Mouse (Mus musculus) heart, adult 8-10 months (tissue): ENCODE measurements around the gene Sdad1. TPM values are rescaled to one million over a fixed set of nuclear protein-coding genes. Genes with fewer than 3 reads are reported as not detected.

Experiments used
- DNase-seq: peaks from one replicate; pipeline ENCODE4 v3.0.0; 2022; ENCODE audit warnings: low spot score
- total RNA-seq, 4 experiments: library from RNA; stranded (reverse); gene quantifications; 2 replicates each; pipeline ENCODE4 v1.2.4; 2022

Sdad1 gene
- total RNA-seq, 4 experiments from 2014 or later: 10.8 to 12.5 (median 11.4) TPM

DNA sequence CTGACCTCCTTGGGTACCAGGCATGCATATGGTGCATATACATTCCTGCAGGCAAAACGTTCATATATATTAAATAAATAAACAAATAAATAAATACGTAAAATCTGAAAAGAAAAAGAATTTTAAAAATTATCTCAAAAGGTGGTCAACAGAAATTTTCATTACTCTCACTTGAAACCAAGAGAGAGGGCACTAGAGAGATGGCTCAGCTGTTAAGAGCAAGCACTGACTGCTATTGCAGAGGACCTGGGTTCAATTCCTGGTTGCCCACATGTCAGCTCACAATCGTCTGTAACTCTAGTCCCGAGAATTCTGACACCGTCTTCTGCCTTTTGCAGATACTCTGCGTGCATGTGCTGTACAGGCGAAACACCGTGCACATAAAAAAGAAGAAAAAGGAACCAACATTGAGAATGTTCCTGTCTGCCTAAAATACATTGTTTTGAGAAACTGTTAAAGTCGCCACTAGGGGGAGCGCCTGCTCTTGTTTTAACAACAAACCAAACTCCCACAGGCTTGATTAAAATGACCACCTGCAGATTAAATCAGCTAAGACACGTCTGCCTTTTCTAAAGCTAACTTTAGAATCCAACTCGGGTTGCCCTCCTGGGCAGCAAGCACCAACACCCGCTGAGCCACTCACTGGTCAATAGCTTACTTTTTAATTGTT, 1.9 kb upstream of the Sdad1 start:
- DNase-seq: peak; percentile 92

DNA sequence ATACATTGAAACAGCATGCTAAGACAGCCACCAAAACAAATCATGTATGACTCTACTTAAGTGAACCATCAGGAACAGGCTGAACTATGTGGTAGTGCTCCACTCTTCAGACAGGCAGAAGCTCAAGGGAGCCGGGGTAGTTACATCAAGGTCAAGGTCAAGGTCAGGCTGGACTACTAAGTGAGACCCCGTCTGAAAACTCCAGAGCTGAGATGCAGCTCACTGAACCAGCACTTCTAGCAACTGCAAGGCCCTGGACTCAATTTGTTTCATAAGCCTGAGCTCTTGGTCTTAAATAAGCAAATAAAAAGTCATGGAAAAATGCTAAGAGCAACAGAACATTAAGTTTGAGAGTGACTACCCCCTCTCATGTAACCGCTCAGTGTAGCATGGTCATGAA, 6.0 kb downstream of the Sdad1 start:
- DNase-seq: no peak

DNA sequence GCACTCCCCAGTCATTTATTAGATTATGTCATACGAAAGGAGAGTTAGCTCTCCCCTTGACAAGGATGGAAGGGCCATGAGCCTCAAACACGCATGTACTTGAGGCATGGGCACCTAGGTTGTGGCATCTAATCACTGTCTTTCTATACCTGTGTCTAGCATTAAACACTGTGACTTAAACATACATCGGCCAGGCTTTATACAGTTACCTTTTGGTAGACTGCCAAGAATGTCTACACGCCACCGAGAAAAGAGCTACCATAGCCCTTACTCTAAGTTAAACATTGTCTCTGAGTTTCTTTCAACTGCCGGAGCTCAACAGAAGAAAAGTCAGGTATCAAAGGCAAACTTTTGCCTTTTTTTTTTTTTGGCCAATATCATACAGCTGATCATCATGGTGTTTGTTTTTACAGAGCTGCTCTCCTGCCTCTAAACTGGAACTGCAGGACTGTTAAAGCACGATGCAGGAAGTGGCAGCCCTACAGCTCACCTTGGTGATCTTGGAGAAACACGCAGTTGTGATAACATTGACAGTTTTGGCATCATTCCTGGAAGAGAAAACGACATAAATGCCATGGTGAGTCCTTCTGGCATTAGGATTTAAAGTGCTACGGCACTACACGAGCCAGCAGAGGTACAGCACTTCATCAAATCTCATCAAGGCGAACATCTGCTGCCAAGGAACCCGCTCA, 8.0 kb downstream of the Sdad1 start:
- DNase-seq: no peak

DNA sequence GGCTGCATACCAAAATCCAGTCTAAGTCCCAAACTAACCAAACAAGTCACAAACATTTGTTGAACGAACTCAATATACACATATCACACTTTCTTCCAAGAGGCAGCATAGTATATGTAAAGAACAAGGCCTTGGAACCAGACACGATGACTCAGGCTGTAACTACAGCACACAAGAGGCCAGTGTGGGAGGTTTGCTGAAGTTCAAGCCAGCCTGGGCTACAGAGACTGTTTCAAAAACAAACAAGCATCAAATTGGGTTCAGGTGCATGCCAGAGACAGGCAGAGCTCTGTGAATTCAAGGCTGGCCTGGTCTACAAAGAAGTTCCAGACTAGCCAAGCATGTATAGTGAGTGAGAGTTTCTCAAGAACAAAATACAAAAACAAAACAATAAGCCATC, 15.8 kb downstream of the Sdad1 start:
- DNase-seq: no peak

DNA sequence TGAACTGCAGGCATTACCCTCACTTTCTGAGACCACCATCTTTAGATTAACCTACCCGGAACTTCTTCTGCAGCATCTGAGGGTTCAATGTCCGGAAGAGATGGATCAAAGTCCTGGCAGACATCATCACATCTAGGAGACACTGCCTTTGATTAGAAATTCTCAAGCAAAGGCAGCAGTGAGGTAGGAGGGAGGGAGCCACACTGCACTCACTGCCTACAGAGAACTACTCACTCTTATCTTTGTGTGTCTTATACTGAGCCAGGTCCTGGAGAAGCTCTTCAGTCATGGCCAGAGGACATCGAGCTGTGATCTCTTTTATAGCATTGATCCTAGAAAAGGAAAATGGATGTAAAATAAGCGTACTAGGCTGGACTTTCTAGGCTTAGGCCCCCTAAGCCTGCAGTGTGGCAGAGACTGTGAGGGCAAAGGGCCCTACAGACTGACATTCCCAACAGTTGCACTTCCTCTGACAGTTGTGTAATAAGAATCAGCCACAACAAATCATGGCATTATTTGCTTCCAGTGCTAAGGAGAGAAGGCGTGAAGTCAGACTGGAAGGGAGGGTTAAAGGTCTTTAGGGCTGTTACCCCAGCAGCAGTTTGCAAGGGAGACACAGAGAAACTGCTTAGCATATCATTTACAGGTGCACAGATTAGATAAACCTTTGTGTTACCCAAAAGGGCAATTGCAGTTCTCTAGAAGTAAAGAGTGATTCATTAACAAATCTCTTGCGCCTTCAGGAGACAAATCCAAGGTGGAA, 18.4 kb downstream of the Sdad1 start:
- DNase-seq: no peak

DNA sequence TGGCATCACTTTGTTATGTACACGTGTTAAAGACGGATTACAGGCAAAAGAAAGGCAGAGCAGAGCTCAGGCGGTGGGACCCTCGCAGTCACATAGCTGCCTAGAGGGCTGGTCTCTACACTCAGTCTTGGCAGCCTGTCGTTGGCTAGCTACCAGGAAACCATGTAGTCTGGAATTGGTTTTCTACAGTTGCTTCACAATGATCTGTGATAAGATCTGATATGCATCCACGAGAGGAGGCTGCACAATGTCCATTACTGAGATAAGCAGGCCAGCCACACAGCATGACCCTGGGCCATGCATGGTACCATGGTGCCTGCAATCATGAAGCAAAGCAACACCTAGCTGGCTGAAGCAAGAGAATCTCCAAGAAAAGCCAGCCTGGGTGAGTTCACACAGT, 22.4 kb downstream of the Sdad1 start:
- DNase-seq: no peak

DNA sequence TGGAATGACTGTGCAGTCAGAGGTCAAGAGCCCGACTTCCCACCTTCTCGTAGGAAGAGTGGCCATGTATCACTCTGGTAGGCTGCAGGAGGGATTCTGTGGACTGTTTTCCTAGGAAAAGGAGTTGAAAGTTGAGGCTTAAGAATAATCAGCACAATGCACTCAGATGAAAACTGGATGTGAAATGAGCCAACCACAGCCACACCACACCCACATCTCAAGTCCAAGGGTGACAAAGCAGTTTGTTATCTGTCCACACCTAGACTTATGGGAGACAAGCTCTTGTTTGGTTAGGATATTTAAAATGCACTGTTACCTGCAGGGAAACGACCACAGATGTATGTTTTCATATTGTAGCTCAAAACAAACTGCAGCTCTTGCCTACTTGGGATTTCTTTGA, 27.2 kb downstream of the Sdad1 start:
- DNase-seq: no peak

DNA sequence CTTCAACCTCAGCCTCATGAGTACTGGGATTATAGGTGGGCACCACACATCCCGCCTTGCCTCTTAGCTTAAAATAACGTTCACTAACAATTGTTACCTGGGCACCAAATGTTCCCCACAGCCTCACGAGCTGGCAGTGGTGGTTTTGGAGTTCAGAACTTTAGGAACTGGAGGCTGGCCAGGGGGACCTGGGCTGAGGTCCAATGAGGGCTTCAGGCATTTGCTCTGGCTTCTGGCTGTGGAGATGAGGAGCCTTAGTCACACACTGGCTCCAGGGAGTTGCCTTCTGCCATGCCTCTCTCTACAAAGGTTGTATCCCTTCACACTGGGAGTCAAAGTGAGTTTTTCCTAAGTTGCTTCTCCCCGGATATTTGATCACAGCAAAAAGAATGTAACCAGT, 27.7 kb downstream of the Sdad1 start:
- no peak for DNase-seq

DNA sequence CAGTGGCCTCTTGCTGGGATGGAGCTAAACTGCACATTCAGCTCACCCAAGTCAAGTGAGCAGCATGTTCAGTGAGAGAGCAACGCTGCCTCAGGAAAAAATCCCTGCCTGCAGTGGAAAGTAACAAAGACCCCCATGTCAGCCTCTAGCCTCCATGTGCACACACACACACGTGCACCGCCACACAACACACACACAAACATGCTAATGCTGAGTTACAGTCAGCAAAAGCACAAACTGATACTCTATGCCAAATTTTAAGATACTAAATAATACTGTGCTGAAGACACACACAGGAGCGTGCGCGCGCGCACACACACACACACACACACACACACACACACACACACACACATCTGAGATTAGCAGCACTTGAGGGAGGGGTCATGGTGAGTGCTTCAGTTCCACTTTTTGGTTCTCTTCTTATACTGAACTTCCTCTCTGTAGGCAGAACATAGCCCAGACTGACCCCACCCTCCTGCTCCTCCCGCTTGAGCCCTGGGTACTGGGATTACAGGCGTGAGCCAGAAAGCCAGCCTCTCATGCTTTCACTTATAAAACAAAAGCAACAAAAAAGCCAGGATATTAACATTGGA, 31.2 kb downstream of the Sdad1 start:
- no peak for DNase-seq

DNA sequence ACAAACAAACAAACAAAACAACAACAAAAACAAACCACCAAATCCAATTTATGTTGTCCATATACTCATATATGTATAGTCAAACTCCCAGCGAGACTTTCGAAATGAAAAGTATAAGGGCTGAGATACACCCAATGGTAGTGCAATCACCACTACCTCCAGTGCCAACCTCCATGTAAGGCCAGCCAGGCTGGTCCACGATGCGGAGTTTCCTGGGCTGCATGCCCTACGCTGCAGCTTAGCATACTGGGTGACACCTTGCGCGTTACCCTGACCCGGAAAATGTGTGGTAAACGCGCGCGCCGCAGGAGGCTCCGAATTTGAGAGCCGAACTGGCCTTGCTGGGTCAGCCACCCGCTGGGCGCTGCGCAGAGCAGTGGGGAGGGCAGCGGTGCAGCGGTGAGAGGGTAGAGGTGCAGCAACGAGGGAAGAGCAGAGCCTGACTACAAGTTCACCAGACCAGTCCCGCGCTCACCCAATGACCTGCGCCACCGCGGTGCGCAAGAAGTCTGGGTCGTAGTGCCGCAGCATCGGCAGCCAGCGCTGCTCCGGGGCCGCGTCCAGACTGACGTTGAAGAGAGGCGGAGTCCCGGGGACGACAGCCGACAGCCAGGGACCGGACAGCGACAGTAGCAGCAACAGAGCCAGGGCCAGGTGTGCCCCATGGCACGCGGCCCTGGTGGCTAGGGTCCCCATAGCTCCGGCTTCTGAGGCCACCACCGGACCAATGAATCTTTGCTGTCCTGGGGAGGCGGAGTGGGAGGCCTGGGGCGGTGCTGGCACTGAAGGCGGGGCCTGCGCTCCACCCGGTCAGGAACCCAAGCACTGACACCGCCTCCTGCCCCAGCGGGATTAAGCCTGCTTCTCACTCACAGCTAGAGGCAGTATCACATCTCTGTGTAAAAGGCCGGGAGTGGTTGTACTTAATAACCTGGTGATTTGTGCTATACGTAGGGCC, 32.6 kb downstream of the Sdad1 start, which contains the start of gene Naaa:
TSS of gene Naaa (minus strand) at position 734 of the 958 bp plus-strand sequence.
- peak; percentile 90 for DNase-seq

DNA sequence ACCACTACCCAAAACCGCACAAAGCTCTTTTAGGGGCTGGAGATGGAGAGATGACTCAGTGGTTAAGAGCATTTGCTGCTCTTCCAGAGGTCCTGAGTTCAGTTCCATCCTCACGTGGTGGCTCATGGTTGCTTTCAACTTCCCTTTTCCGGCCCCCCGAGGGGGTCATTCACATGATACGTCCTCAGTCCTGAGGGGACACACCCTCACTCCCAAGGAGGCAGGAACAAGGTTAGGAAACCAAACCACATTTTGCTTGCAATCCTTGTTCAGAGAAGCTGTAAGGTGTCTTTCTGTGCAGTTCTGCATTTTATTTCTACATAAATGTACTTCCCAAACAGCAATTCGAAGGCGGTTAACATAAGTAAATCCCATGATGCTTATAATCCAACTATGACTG, 39.8 kb downstream of the Sdad1 start:
- DNase-seq: no peak

DNA sequence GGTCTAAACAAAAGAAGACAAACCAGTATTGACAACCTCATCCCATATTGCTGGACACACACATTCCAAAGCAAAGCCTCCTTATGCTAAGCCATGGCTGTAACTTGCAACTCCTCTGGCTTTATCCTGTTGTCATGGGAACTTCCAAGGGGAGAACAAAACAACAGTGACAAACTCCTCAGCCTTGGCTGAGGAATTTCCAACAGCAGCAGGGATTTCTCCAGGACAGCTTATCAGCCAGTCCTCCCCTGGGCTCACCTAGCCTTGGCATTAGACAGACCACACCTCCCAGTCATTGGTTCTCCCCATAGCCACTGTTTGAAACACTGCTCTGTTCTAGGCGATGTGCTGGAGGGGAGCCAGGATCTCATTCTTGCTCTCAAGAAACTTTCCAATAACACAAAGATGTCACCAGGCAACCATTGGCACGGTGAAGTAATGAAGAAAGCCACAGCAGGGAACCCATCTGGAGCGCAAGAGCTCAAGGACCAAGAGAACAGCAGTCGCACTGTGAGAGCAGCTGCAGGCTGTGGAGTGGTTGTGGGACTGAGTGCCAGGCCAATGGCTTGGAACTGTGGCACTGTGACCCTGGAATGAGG, 46.4 kb downstream of the Sdad1 start:
- DNase-seq: peak; percentile 33

DNA sequence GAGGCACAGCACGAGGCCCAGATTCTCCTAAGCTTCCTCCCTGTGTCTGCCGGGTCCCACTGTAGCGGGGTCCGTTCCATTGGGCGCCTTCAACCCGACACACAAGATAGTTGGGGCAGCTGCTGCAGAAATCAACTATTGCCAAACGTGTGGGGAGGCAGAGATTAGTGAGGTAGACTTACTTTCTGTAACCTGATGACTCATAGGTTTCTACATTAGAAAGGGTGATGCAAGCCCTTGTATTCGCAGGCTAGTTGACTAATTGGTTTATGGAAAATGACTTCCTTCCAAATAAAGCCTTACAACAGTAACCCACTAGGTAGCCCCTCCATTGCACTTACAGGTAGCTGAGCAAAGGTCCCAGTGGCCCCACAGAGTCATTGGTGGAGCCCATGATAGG, 47.6 kb downstream of the Sdad1 start:
- DNase-seq: no peak

DNA sequence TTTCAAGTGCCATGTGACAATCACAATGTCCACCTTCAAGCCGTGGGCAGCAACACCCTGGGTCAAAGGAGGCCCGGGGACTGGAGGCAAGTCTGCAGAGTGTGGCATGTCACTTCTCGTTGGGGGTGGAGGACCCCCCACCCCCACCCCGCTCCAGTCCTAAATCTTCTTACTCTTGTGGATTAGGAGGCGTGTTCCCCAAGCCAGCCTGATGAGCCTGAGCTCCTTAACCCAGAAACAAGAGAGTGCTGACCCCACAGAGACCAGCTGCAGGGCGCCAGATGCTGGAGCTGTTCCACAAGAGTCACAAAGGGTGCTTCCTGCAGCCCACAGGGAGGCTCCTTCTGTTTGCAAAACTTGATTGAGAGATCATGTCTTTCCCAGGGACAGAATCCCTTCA, 54.1 kb downstream of the Sdad1 start, which contains the start of gene Ppef2:
TSS of gene Ppef2 (minus strand) at position 61 of the 400 bp plus-strand sequence.
- no peak for DNase-seq

DNA sequence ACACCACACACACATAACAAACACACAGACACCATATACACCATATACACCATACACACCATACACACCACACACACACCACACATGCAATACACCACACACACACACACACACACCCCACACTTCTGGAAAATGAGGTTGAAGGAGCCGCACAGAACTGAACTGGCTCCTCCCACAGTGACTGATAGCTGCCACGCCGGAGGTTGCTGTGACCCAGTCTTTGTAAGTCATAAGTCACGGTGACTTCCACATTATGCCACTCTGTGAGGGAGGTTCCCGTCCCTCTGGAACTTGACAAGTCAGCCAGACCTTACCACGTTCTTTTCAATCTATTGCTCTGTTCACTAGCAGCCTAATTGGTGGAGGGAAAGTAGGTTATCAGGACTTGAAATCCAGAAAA, 55.8 kb downstream of the Sdad1 start:
- no peak for DNase-seq

DNA sequence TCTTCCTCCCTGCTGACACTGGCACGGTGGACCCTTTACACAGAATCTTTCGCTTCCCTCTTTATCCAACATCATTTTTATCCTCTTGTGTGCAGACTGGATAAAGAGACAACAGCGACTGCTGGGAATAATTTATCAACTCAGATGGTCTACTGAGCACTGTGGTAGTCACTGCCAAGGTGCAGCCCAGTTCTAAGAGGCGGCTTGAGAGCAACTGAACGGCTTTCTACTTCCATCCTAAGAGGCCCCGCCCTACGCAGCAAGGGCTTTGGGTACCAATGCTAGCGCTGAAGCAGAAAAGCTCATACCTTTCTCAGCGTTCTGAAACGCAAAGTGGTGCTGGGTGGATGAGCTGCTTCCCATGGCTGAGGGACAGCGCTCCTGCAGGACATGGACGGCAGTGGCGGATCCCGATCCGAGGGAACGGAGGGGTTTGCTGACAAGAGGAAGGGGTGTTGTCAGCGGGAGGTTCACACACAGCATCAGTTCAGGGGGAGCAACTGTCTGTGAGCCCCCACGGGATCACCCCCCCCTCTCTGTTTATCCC, 57.4 kb downstream of the Sdad1 start:
- DNase-seq: no peak

DNA sequence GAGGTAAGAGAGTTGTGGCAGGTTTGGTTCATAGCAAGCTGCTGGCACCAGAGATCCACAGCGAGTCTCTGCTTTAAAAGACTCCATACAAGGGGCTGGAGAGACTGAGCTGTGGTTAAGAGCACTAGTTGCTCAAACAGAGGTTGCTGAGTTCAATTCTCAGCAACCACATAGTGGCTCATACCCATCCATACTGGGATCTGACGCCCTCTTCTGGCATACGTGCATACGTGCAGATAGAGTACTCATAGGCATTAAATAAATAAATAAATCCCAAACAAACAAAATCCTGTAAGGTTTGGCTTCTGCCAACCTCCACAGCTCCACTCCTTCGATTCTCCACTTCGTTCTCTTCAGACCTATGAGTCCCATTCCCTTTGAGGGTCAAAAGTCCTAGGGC, 58.2 kb downstream of the Sdad1 start:
- DNase-seq: no peak

DNA sequence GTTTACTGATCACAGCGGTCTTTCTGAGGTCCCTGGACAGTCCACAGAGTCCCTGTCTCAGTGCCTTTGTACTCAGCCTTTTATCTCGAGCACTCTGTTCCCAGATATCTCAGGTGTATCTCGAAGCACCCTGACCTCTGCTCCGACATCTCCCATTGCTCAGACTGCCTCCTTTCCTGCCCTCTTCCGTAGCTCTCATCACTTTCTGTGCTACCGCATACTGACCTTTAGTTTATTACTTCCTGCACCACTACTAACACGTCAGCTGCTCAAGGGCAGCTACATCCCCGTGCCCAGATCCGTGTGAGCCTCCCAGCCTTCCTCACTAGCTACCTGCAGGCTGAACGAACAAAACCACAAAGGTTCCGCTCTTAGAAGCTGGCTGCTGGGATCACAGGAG, 61.7 kb downstream of the Sdad1 start:
- DNase-seq: no peak

DNA sequence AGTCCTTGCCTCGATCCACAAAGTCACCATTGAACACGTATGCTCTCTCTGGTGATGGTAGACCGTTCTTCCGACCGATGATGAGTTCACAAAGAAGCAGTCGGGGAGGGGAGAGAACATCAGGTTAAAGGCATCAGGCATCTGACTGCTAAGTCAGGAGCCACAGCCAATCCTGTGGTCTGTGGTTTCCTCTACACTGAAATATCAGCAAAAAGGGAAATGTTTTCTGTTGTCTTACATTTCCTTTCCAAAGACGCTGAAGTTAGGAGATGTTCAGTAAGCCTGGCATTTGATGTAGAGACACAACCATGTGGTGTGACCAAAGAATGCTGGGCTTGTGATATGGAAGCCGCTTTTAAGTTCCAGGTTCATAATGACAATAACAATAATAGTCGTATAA, 64.8 kb downstream of the Sdad1 start:
- no peak for DNase-seq

DNA sequence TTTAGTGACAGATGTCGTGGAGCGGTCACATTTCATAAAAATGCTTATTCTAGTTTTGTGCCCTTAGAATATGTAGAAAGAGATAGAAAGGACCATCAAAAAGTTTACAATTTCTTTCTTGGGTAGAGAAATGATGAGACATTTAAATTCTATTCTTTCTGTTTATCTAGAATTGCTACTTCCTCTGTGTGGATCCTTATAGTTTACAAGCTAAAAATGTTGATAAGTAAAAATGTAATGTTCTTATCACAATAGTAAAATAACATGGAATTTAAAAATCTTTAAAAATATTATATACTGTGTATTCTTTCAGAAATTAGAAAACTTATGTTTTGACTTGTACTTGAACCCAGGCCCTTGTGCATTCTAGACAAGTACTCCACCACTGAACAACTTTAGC, 65.4 kb downstream of the Sdad1 start:
- no peak for DNase-seq
